Mouse (Mus musculus): ENCODE measurements at regions not wholly inside any gene's neighbourhood (a gene's known extent, or its start where the extent isn't known, plus 50 kb on each side); places are given as distances from the start of the nearest gene placed in this dataset.

DNA sequence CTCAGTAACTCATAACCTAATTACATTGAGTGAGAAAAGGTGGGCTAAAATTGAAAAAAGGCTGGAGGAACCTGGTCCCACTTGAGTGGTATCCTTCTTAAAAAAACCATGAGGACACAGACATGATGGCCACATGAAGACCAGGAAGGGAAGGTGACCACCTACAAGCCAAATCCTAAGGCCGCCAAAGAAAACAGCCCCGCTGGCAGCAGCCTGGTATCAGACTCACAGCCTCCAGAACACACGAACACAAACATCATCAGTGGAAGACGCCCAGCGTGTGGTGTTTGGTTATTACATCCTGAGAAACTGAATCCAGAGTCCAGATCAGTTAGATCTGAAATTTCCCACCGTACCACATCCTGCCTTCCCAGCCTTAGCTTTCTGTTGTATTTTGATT lies 1613.9 kb upstream of the Gulo start:
- TF ChIP-seq EP300 (IDR thresholded peaks at IDR 0.05), result no peak
- no peak for TF ChIP-seq CTCF (IDR thresholded peaks at IDR 0.05)

Data from lung, postnatal 0 days (tissue).